Mouse (Mus musculus): ENCODE results near the gene C1s2. TPM values are rescaled to one million over a fixed set of nuclear protein-coding genes. Genes with fewer than 3 reads are reported as not detected.
"Not testable (repeated sequence)": the region's sequence is repeated elsewhere in the genome, so short reads cannot be mapped to it uniquely, and the experiment has no call there.

Gene C1s2
- polyA plus RNA-seq, 1 experiment from 2014 or later = not detected

GRCm38 (mm10) chr6:124636858-124637460 lies 1.1 kb upstream of the C1s2 start:
- not testable (repeated sequence) for H3K27ac ChIP-seq (replicated peaks); H3K36me3 ChIP-seq; H3K27me3 ChIP-seq (replicated peaks); H3K9me3 ChIP-seq; H3K4me2 ChIP-seq; H3K4me1 ChIP-seq; H3K4me3 ChIP-seq; H3K9ac ChIP-seq; ATAC-seq (ENCODE audit: extremely low read depth, insufficient number of reproducible peaks, low FRiP score, low TSS enrichment)
- WGBS = 37% methylated on average over 6 of the region's 6 CpGs

DNA sequence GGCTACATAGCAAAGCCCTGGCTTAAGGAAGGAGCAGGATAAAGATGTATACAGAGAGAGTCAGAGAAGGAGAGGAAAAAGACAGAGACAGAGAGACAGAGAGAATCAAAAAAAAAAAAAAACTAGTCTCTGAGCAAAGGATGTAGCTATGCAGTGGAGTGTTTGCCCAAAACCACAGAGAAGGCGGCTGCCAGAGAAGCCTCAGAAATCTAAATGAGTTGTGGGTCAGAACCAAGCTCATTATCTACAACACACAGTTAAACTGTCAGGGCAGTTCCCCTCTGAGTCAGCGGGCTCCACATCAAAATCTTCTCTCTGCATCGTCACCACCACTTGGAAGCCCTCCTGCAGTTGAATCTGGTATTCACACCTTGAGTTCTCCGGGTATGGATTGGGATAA lies 5.1 kb downstream of the C1s2 start:
- Histone ChIP-seq H3K4me3 (no peak overlapping the region), H3K27ac (replicated peaks) (no peak overlapping the region), H3K27me3 (replicated peaks) (no peaks in the 10 kb centered on the region), H3K4me2 (no peak overlapping the region), H3K9ac (no peak overlapping the region), H3K36me3 (no peaks in the 10 kb centered on the region), H3K4me1 (no peaks in the 10 kb centered on the region), H3K9me3 (no peaks in the 10 kb centered on the region)
- no peak for ATAC-seq (ENCODE audit: extremely low read depth, insufficient number of reproducible peaks, low FRiP score, low TSS enrichment)
- 63% methylated on average over 4 of the region's 4 CpGs for WGBS

- not testable (repeated sequence) for H3K9ac ChIP-seq; H3K27me3 ChIP-seq (replicated peaks); H3K9me3 ChIP-seq; H3K4me2 ChIP-seq; ATAC-seq (ENCODE audit: extremely low read depth, insufficient number of reproducible peaks, low FRiP score, low TSS enrichment); H3K36me3 ChIP-seq; H3K4me1 ChIP-seq; H3K27ac ChIP-seq (replicated peaks); H3K4me3 ChIP-seq
- WGBS = 13% methylated on average over 1 of the region's 1 CpGs
These were observed 9.7 kb downstream of the C1s2 start for GRCm38 (mm10) chr6:124626184-124626583.

- 80% methylated on average over 13 of the region's 13 CpGs for WGBS
- Histone ChIP-seq H3K36me3 (no peaks in the 10 kb centered on the region), H3K4me3 (no peak overlapping the region)
These were observed 10.3 kb downstream of the C1s2 start for GRCm38 (mm10) chr6:124625612-124626011.

GRCm38 (mm10) chr6:124602031-124602430 lies 33.9 kb downstream of the C1s2 start:
- Histone ChIP-seq H3K4me3 (no peak overlapping the region), H3K36me3 (no peaks in the 10 kb centered on the region), H3K27ac (replicated peaks) (no peak overlapping the region), H3K27me3 (replicated peaks) (no peaks in the 10 kb centered on the region), H3K4me2 (no peak overlapping the region), H3K4me1 (no peaks in the 10 kb centered on the region), H3K9me3 (peaks cover 2% of the 10 kb centered on the region; the same call in 1 of the 2 replicates), H3K9ac (no peak overlapping the region)
- no peak for ATAC-seq (ENCODE audit: extremely low read depth, insufficient number of reproducible peaks, low FRiP score, low TSS enrichment)
- WGBS = 78% methylated on average over 4 of the region's 4 CpGs

More at GRCm38 (mm10) chr6:124625612-124626011, 10.3 kb downstream of the C1s2 start:
- no peak for ATAC-seq (ENCODE audit: extremely low read depth, insufficient number of reproducible peaks, low FRiP score, low TSS enrichment)
- no peaks in the 10 kb centered on the region for H3K4me1 ChIP-seq
- H3K4me2 ChIP-seq = no peak overlapping the region
- H3K9ac ChIP-seq = no peak overlapping the region
- no peak overlapping the region for H3K27ac ChIP-seq (replicated peaks)
- H3K9me3 ChIP-seq = no peaks in the 10 kb centered on the region
- H3K27me3 ChIP-seq (replicated peaks) = no peaks in the 10 kb centered on the region

- Histone ChIP-seq H3K9ac (no peak overlapping the region), H3K4me2 (no peak overlapping the region), H3K4me3 (no peak overlapping the region), H3K9me3 (peaks cover 6% of the 10 kb centered on the region; the same call in 1 of the 2 replicates), H3K27me3 (replicated peaks) (no peaks in the 10 kb centered on the region), H3K4me1 (no peaks in the 10 kb centered on the region), H3K27ac (replicated peaks) (no peak overlapping the region), H3K36me3 (no peaks in the 10 kb centered on the region)
- no peak for ATAC-seq (ENCODE audit: extremely low read depth, insufficient number of reproducible peaks, low FRiP score, low TSS enrichment)
- WGBS = 72% methylated on average over 8 of the region's 8 CpGs
These were observed 42.8 kb downstream of the C1s2 start for GRCm38 (mm10) chr6:124593121-124593520.

- 76% methylated on average over 4 of the region's 4 CpGs for WGBS
- no peak overlapping the region for H3K4me3 ChIP-seq
- no peak overlapping the region for H3K4me2 ChIP-seq
- no peaks in the 10 kb centered on the region for H3K4me1 ChIP-seq
- no peak overlapping the region for H3K27ac ChIP-seq (replicated peaks)
- no peak for ATAC-seq (ENCODE audit: extremely low read depth, insufficient number of reproducible peaks, low FRiP score, low TSS enrichment)
- H3K9ac ChIP-seq = no peak overlapping the region
- H3K9me3 ChIP-seq = peaks cover 6% of the 10 kb centered on the region; the same call in 1 of the 2 replicates
- H3K36me3 ChIP-seq = no peaks in the 10 kb centered on the region
- H3K27me3 ChIP-seq (replicated peaks) = no peaks in the 10 kb centered on the region
These were observed 43.6 kb downstream of the C1s2 start for GRCm38 (mm10) chr6:124592186-124592700.

DNA sequence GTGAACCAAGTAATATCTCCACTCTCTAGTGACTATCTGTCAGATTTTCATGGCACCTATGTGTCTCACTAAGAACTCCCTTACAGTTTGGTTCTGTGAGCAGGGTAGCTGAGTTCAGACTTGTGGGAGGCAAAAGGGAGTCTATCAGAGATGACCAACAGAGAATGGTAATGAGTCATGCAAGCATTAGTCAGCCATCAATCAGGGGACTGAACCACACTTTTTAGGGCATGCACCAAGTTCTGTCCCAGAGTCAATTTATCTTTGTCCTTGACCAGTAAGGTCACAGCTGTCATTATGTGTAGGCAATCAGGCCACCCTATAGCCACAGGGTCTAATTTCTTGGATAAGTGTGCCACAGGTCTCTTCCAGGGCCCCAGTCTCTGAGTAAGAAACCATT lies 47.1 kb downstream of the C1s2 start:
- Histone ChIP-seq H3K36me3 (no peaks in the 10 kb centered on the region), H3K4me1 (no peaks in the 10 kb centered on the region), H3K27me3 (replicated peaks) (no peaks in the 10 kb centered on the region), H3K4me3 (no peak overlapping the region), H3K27ac (replicated peaks) (no peak overlapping the region), H3K9ac (no peak overlapping the region), H3K9me3 (no peaks in the 10 kb centered on the region), H3K4me2 (no peak overlapping the region)
- ATAC-seq (ENCODE audit: extremely low read depth, insufficient number of reproducible peaks, low FRiP score, low TSS enrichment) = no peak

GRCm38 (mm10) chr6:124586266-124586665 lies 49.6 kb downstream of the C1s2 start:
- no peaks in the 10 kb centered on the region for H3K9me3 ChIP-seq
- no peaks in the 10 kb centered on the region for H3K36me3 ChIP-seq
- no peak overlapping the region for H3K9ac ChIP-seq
- H3K4me2 ChIP-seq = no peak overlapping the region
- H3K4me3 ChIP-seq = no peak overlapping the region
- no peaks in the 10 kb centered on the region for H3K27me3 ChIP-seq (replicated peaks)
- ATAC-seq (ENCODE audit: extremely low read depth, insufficient number of reproducible peaks, low FRiP score, low TSS enrichment) = no peak
- no peaks in the 10 kb centered on the region for H3K4me1 ChIP-seq
- no peak overlapping the region for H3K27ac ChIP-seq (replicated peaks)
- WGBS = 69% methylated on average over 4 of the region's 4 CpGs

- Histone ChIP-seq H3K4me2 (no peak overlapping the region), H3K27ac (replicated peaks) (no peak overlapping the region), H3K4me1 (no peaks in the 10 kb centered on the region), H3K4me3 (no peak overlapping the region), H3K27me3 (replicated peaks) (no peaks in the 10 kb centered on the region), H3K36me3 (no peaks in the 10 kb centered on the region), H3K9me3 (no peaks in the 10 kb centered on the region), H3K9ac (no peak overlapping the region)
- 83% methylated on average over 3 of the region's 3 CpGs for WGBS
- ATAC-seq (ENCODE audit: extremely low read depth, insufficient number of reproducible peaks, low FRiP score, low TSS enrichment) = no peak
These were observed 50.1 kb downstream of the C1s2 start for GRCm38 (mm10) chr6:124585761-124586160.

DNA sequence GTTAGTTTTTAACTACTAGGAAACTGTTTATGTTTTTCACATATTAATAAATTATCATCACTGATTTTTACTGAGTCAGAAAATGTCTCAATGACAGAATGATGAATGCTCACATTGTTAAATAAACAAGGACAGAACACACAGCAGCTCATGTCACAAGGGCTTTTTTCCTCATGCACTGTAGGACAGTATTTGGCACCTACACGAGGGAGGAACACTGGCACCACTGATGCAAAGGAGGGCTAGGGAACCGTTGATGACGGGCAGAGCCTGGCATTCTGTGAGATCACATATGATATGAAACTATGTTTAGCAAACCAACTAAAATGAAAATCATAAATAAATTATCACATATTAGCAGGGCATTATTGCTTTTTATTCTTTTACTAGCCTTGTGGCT lies 51.0 kb downstream of the C1s2 start:
- 70% methylated on average over 3 of the region's 3 CpGs for WGBS
- Histone ChIP-seq H3K36me3 (no peaks in the 10 kb centered on the region), H3K4me1 (no peaks in the 10 kb centered on the region), H3K4me3 (no peak overlapping the region), H3K9me3 (no peaks in the 10 kb centered on the region), H3K27ac (replicated peaks) (no peak overlapping the region), H3K27me3 (replicated peaks) (no peaks in the 10 kb centered on the region), H3K9ac (no peak overlapping the region), H3K4me2 (no peak overlapping the region)
- no peak for ATAC-seq (ENCODE audit: extremely low read depth, insufficient number of reproducible peaks, low FRiP score, low TSS enrichment)

GRCm38 (mm10) chr6:124582231-124582630 lies 53.7 kb downstream of the C1s2 start:
- WGBS = 84% methylated on average over 1 of the region's 1 CpGs
- H3K27me3 ChIP-seq (replicated peaks) = no peaks in the 10 kb centered on the region
- no peak for ATAC-seq (ENCODE audit: extremely low read depth, insufficient number of reproducible peaks, low FRiP score, low TSS enrichment)
- no peak overlapping the region for H3K27ac ChIP-seq (replicated peaks)
- no peak overlapping the region for H3K4me2 ChIP-seq
- H3K9ac ChIP-seq = no peak overlapping the region
- H3K36me3 ChIP-seq = no peaks in the 10 kb centered on the region
- H3K4me1 ChIP-seq = no peaks in the 10 kb centered on the region
- H3K9me3 ChIP-seq = no peaks in the 10 kb centered on the region
- no peak overlapping the region for H3K4me3 ChIP-seq

Data from heart, embryonic 13.5 days (tissue).